Mouse (Mus musculus): Measurements from ENCODE around the gene Parp16.
A peak's percentile ranks its signal among the peaks of the same experiment; 100 is the strongest.
"Not testable (repeated sequence)": the region's sequence is repeated elsewhere in the genome, so short reads cannot be mapped to it uniquely, and the experiment has no call there.

Parp16 gene

GRCm38 (mm10) chr9:65243249-65243648 lies 48.1 kb downstream of the Parp16 start:
- DNase-seq (ENCODE audit: low spot score), result no peak

GRCm38 (mm10) chr9:65244036-65244806 lies 49.1 kb downstream of the Parp16 start:
- no peak for DNase-seq (ENCODE audit: low spot score)

DNA sequence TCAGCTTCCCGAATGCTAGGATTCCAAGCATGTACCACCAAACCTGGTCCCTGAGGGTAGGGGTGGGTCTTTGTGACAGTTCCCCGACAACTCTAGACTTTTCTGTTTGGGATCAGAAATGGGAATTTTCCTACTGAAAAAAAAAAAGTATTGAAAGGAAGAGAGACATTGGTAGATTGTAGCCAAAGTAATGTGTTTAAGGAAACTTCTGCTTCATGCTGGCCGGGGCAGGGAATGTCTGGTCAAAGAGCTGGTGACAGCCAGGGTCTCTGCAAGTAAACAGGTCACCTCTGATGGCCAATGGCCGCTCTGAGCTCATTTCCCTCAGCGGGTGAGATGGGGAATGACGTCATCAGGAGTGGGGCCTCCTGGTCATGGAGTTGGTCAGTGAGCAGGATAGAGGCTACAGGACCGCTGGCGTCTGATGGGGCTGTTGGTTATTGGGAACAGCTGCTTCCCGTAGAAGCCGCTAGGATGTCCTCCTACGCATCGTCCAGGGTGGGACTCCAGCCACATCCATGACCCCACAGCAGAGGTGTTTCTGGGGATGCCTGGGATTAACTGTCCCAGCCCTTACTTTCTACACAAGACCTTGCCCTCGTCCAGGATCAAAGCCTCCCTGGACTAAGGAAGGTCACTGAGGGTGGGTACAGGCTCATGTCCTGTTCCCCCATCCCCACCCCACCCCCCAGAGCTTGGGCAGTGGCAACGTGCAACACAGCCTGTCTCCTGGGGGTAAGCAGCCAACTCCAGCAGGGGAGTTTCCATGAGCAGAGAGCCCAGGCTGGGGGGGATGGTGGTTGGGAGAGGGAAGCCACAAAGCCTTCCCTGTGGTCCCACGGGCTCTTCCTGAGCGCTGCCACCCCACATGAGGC lies 52.6 kb downstream of the Parp16 start:
- peak; percentile 19 for DNase-seq (ENCODE audit: low spot score)

DNA sequence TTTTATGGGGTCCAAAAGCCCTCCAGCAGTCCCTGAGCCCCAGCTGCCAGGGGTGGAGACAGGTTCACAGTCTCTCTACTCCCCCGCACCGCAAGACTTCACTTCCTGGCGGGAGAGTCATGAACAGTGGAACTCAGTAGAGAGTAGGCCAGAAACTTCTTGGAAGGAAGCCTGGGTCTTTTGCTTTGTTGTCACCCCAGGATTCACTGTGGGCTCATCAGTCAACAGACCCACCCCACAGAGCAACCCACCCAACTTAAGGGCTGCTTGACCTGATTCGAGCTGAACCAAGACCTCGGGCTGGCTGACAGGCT lies 53.2 kb downstream of the Parp16 start:
- DNase-seq (ENCODE audit: low spot score), result no peak

DNA sequence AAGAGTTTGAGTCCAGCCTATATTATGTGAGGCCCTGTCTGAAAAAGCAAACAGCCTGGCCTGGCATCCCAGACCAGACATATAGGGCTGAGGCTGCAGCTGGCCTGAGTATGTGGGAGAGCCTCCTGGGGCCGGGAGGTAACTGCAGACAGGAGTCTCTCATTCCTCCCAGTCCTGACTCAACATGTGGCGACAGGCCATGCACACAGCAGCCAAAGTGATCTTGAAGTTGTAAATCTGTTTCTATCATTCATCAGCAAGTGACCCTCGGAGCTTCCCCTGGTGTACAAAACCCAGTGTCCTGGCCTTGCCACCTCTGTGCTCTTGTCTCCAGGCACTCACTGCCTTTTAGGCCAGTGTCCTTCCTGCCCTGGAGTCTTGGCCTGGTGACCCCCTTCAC lies 56.9 kb downstream of the Parp16 start:
- no peak for DNase-seq (ENCODE audit: low spot score)

GRCm38 (mm10) chr9:65255906-65256600 lies 60.9 kb downstream of the Parp16 start:
- DNase-seq (ENCODE audit: low spot score), result no peak

DNA sequence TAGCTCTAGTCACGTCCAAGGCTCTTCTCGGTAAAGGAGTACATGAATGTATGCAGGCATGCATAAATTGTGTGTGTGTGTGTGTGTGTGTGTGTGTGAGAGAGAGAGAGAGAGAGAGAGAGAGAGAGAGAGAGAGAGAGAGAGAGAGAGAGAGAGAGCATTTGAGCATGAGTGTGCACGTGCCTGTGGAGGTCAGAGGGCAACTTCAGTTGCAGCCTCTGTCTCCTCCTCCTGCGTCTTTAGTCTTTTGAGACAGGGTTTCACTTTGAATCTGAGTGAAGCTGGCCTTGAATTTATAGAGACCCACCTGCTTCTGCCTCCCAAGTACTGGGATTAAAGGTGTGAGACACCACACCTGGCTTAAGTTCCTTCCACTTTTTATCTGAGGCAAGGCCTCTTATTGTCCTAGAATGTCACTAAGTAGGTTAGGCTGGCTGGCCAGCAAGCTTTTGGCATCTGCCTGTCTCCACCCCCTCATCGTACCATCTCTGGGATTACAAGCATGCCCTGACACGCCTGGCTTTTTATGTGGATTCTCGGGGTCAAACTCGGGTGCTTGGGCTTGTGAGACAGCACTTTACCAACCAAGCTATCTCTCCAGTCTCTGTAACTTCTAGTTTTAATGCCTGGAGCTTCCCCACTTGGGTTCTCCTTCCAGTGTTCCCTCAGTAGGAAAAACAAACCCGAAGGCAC lies 62.2 kb downstream of the Parp16 start:
- no peak for DNase-seq (ENCODE audit: low spot score)

DNA sequence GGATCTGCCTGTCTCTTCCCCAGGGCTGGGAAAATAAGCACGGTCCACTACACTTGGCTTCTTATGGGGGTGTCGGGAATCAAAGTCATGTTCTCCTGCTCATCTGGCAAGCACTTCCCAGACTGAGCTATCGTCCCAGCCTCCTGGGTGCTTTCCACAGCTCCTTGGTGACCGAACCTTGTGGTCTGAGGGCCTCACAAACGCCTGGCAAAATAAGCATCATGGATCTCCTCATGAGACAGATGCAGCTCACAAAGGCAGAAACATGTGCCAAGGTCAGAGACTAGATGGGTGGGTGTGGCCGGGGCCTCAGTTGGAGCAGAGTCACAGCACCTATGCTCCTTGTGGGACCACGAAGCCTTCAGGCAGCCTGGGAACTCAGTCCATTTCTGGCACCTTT lies 64.2 kb downstream of the Parp16 start:
- DNase-seq (ENCODE audit: low spot score), result no peak

DNA sequence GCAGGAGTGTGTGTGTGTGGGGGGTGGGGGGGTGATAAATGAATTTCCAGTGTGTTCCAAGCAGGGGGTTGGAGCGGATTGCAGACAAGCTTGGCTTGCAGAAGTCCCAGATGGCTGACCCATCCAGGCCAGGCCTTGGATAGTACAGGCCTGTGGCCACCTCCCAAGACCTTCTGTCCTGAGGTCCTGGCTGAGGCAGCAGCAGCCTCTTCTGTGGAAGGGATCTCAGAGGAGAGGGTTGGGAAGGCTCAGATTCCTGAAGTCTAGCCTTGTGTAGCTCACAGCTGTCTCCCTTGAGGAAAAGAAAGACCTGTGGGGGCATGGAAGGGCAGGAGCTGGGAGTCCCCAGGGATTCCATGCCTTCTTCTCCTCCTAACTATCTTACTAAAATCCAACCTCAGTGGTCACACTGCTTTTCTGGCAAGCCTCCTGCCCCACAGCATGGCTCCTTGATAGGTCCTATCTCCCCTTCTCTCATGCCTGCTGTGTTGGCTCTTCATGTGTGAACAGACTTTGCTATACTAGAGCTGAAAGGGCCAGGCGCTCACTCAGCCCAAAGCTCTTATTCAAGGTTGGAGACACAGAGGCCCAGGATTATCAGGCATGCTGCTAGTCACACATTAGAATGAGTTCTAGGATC lies 66.6 kb downstream of the Parp16 start:
- no peak for DNase-seq (ENCODE audit: low spot score)

GRCm38 (mm10) chr9:65262641-65263120 lies 67.5 kb downstream of the Parp16 start:
- no peak for DNase-seq (ENCODE audit: low spot score)

GRCm38 (mm10) chr9:65264959-65265358 lies 69.8 kb downstream of the Parp16 start, which contains the start of gene Cilp:
Cilp (plus strand) TSS chr9:65265180.
- no peak for DNase-seq (ENCODE audit: low spot score)

DNA sequence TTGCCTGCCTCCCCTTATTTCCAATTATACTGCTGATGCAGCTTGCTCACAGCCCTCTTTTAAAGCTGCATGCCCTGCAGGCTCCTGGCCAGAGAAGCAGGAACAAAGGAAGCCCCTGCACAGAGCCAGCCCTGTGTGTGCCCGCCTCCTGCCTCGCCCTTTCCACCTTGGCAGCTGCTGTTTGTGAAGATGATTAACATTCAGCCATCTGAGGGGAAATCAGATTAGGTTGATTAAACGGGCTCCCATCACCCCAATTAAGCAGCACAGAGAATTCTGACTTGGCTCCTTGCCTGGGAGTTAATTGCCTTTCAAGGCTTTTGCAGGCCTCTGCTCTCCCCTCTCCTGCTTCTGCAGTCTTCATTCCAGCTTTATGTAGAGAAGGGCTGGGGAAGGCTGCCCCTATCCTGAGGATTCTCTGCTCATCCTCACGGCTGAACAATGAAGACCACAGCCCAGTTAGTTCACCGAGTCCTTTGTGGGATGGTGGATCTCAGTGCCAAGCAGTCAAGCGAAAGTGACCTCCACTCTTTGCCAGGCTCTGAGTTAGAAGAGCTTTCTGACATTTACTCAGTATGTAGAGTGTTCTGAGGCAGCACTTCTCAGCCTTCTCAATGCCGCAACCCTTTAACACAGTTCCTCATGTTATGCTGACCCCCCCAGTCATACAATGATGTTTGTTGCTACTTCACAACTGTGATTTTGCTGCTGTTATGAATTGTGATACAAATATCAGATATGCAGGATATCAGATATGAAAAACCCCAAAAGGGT lies 72.8 kb downstream of the Parp16 start:
- DNase-seq (ENCODE audit: low spot score), result no peak

DNA sequence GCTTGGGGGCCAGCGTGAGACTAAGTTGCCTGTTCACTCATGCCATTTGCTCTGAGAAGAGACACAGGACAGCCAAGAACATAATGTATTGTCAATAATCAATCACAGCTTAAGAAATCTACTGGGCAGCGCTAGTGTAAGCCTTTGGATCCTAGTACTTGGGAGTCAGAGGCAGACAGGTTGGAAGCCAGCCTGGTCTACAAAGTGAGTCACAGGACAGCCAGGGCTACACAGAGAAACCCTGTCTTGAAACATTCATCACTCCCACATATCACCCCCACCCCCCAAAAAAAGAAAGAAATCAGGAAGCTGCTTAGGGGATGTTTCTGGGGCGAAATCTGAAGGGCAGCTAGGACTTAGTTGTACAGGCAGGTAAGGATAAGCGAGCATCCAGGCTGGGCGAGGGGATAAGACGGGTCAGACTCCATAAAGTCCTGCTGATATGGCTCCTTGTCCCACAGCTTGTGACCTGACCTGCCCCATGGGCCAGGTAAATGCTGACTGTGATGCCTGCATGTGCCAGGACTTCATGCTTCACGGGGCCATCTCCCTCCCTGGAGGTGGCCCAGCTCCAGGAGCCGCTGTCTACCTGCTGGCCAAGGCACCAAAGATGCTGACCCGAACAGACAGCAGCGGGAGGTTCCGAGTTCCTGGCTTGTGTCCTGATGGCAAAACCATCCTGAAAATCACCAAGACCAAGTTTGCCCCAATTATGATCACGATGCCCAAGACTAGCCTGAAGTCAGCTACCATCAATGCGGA lies 78.1 kb downstream of the Parp16 start:
- no peak for DNase-seq (ENCODE audit: low spot score)

GRCm38 (mm10) chr9:65273873-65274272 lies 78.7 kb downstream of the Parp16 start:
- DNase-seq (ENCODE audit: low spot score), result no peak

- DNase-seq (ENCODE audit: low spot score), result not testable (repeated sequence)
Measured at GRCm38 (mm10) chr9:65274851-65275250, 79.7 kb downstream of the Parp16 start.

DNA sequence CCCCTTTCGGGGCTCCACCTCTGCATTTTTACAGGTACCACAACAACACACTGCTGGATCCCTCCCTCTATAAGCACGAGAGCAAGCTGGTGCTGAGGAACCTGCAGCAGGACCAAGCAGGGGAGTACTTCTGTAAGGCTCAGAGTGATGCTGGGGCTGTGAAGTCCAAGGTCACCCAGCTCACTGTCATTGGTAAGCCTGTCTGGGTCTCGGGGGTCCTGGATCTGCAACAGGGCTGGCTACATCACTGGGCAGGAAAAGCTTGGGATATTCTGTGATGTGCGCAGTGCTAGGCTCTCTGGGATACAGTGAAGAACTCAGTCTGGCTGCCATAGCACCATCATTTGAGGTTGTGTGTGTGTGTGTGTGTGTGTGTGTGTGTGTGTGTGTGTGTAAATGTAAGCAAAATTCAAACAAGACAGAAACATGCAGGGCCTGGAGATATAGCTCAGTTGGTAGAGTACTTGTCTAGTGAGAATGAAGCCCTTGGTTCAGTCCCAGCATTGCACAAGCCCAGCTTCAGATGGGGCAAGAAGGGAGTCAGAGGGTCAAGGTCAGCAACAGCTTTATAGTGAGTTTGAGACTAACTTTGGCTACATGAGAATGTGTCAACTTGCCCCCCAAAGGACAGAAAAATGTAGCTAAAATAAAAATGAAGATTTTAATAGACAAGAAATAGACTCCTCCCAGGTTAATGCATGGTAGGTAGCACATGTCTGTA lies 80.8 kb downstream of the Parp16 start:
- no peak for DNase-seq (ENCODE audit: low spot score)

- no peak for DNase-seq (ENCODE audit: low spot score)
Measured at GRCm38 (mm10) chr9:65281536-65282151, 86.5 kb downstream of the Parp16 start.

- no peak for DNase-seq (ENCODE audit: low spot score)
Measured at GRCm38 (mm10) chr9:65283301-65283700, 88.1 kb downstream of the Parp16 start.

DNA sequence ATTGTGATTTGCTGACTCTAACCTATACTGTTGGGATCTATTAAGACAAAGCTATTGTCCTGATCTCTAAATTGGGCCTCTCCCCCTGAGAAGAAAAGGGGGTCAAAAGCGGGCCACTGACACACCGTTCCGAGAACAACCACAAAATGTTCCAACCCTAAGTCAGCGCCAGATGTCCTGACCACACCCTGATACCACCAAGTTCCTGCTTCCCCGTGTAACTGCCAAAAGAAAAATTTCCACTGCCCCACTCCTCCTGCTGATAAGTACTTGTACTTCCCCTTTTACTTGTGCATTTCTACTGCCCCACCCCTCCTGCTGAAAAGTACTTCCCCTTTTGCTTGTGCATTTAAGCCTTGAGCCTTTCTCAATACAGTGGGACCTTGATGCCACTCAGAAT lies 93.1 kb downstream of the Parp16 start:
- not testable (repeated sequence) for DNase-seq (ENCODE audit: low spot score)
